Mouse (Mus musculus) layer of hippocampus, postnatal 10 days (tissue): Measurements from ENCODE around the gene Fkbp11. TPM values are rescaled to one million over a fixed set of nuclear protein-coding genes. Genes with fewer than 3 reads are reported as not detected.

Source experiments
- DNase-seq, 2 experiments: peaks; one replicate each; pipeline ENCODE4 v3.0.0; 2021; ENCODE audit warnings: low spot score in 2 of 2
- total RNA-seq, 2 experiments: library from RNA; stranded (reverse); gene quantifications; 2 replicates each; pipeline ENCODE4 v1.2.3; 2021

Fkbp11 gene
- total RNA-seq, 2 experiments from 2014 or later = 2.2 to 2.6 TPM

DNA sequence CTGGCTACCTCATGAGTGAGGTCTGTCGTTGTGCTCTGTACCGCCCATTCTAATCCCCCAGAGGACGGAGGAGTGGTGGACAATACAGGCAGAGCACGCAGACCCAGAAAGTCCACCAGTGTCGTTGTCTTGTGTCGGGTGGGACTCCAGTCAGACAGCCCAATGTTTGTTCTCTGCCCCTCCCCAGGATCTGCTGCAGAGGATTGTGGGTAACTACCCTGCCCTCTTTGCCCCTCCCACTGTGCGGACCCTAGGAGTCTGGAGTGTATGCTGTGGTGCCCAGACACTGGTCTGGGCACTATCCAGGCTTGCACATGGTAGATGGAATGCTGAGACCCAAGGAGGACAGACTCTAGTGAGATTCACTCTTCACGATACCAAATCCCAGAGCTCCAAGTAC is 31.8 kb downstream of the Fkbp11 start:
- no peak for DNase-seq

DNA sequence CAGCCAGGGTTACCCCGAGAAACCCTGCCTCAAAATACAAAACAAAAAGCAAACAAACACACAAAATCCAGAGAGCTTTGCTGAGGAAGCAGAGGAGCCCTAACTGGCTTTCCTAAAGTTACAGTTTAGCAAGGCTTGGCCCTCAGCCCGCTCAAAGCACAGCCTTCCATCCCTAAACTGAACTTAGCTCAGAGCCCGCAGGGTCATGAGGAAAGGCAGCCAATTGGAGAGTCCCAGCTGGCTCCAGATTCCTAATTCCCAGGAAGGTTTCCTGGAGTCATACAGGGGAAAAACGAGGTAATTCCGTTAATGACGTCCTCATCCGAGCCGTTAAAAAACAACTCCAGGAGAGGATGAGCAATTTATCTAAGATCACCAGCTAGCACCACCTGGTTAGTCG is 32.3 kb downstream of the Fkbp11 start:
- no peak for DNase-seq

DNA sequence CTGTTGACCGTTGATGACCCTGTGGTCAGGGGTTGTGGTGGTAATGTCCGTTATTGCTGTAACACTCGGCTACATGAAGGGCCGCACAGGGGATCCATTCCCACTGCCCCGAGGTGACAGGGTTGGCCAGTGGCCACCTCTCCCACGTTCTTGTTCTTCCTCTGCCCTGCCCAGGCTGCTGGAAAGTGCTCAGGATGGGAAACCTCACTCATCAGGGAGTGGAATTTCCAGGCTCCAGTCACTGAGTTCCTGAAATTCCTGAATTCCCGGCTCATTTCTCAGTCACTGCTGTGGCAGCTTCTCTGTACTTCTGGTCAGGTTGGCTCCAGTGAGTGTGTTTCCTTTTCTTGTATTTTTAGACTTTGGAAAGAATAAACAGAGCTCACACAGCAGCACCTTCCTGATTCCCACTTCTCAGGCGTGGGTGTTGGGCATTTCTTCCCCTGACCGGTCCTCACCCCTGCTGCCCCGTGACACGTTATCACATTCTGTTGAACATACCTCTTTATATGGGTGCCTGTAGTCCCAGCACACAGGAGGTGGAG is 35.8 kb downstream of the Fkbp11 start:
- DNase-seq = no peak

DNA sequence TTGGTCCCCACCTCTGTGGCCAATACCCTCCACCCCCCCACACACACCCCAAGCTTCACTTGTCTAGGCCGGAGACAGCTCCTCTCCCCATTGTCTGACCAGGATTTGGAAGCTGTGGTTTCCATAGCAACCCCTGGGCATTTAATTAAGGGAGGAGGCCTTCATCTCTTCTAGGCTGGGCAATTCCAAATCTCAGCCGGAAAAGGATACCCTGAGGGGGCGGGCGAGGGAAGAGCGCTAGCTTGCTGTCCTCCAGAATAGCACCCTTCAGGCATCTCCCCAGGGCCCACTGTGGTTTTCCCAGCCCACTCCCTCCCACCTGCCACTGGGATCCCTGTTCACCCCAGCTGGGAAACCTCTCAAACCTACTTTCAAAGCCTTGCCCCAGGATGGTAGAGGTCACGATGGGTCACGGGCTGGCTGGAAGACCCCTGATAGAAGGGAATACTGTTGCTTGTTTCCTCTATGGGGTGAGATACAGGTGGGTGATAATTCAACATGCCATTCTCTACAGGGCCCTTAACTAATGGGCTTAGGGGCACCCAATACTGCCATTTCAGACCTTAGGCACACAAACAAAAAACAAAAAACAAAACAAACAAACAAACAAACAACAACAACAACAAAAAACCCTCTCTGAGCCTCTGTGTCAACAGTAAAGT is 36.4 kb downstream of the Fkbp11 start:
- DNase-seq = no peak

DNA sequence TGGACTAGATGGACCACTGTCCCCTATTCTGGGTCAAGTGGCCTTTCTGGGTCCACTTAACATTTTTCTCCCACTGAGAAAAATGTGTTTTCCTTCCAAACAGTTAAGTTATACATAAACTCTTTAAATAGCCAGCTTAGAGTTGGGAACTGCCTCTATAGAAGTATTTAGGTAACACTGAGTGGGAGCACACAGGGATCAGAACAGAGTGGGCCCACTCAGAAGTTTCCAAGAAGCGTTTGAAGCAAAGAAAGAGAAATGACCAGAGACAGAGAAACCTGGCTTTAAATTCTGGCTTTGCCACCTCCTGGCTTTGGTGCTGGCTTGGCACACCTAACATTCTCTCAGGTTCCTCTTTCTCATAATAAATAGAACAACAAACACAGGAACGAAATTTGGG is 38.3 kb downstream of the Fkbp11 start:
- no peak for DNase-seq

DNA sequence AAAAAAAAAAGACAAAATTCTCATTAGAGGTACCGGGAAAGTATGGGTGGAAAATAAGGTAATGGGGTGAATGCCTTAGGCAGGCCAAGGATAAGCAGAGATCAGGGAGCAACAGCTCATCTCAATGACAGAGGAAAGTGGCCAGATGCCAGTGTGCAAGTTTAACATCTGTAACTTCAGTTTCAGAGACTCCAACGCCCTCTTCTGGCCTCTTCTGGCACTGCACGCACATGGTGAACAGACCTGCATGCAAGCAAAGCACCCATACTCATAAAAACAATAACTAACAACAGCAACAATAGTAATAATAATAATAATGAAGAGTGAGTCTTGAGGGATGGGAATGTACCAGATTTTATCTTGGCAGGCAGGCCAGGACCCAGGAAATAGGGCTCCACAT is 42.1 kb downstream of the Fkbp11 start:
- no peak for DNase-seq

DNA sequence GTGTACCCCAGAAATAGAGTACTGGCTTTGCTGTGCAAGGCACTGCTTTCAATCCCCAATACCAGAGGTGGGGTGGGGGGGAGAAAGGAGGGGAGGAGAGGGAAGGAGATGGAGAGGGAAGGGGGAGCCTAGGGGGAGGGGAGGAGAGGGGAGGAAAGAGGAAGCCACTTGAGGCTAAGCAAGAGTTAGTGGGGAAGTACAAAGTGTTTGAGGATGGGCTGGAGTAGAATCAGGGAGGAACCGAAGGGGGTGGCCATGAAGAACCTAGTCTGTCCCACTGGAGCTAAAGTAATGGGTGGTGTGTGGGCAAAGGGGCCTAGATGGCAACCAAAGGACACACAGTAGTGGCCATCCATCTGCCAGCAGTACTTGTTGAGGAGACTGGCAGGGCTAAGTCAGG is 44.3 kb downstream of the Fkbp11 start:
- no peak for DNase-seq

DNA sequence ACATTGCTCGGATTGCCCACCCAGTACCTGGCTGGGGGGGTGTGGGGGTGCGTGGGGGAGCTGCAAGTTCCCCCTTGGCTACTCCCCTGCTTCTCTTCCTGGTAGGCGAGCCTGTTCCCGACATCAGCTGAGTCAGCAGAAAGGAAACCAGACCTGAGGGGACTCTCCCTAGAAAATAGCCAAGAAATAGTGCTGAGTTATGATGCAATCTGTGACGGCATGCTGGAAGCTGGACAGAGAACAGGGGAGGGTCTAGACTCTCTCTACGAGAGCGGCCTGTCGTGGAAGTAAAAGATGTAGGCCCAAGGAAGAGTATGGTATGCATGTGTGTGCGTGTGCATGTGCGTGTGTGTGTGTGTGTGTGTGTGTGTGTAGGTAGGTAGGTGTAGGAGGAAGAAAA is 44.8 kb downstream of the Fkbp11 start:
- DNase-seq = no peak

- DNase-seq = no peak
Measured at GRCm38 (mm10) chr15:98681633-98682032, 46.4 kb downstream of the Fkbp11 start.

- no peak for DNase-seq
Measured at GRCm38 (mm10) chr15:98680660-98681059, 47.3 kb downstream of the Fkbp11 start.

- no peak for DNase-seq
Measured at GRCm38 (mm10) chr15:98677977-98678376, 50.0 kb downstream of the Fkbp11 start.

- peak; percentile 74 to 82 for DNase-seq
Measured at GRCm38 (mm10) chr15:98676940-98677728, 50.9 kb downstream of the Fkbp11 start, which contains the start of gene Rnd1. Rnd1 (minus strand) TSS chr15:98677461.

GRCm38 (mm10) chr15:98676471-98676870 is 51.5 kb downstream of the Fkbp11 start:
- peak; percentile 26 to 43 for DNase-seq

DNA sequence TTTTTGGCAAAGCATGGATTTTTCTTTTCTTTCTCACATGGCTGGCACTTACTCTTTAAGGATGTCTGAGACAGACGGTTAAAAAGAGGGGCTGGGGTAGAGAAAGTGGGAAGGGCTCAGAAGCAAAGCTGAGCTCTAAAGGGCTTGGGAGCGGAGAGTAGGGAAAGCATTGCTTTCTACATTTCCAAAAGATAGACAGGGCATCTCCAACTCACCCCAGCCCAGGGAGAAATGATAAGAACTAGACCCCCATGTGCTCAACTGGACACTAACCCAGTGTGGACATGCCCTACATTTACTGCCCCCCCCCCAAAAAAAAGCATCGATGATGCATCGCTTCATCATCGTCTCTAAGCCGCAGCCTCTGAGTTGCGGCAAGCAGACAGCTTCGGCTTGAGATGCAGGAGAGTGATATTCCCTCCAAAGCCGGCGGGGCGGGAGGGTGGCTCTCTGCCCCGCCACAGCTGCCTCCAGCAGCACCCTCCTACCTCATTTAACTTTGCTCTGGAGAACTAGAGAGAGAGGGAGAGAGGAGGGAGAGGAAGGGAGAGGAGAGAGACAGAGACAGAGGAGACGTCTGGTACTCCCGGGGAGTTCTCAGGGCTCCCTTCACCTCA is 52.3 kb downstream of the Fkbp11 start:
- no peak for DNase-seq

GRCm38 (mm10) chr15:98674994-98675545 is 52.9 kb downstream of the Fkbp11 start:
- DNase-seq = peak in 1 of 2 experiments; percentile 25

Other genes with a start within 250 kb of the Fkbp11 start
- not detected for gene Lalba, start 245.5 kb downstream of the Fkbp11 start, total RNA-seq
- gene Olfr279, start 235.8 kb downstream of the Fkbp11 start, total RNA-seq = not detected
- 10 to 100 TPM; 71.9 to 73.2 TPM for gene Kansl2, start 193.9 kb downstream of the Fkbp11 start, total RNA-seq
- 10 to 100 TPM; 36.0 to 51.6 TPM for gene Ccnt1, start 157.3 kb downstream of the Fkbp11 start, total RNA-seq
- gene 4930415O20Rik, start 157.2 kb downstream of the Fkbp11 start, total RNA-seq = not detected
- gene Adcy6, start 118.1 kb downstream of the Fkbp11 start, total RNA-seq = 10 to 100 TPM; 41.4 to 44.6 TPM
- gene Cacnb3, start 97.4 kb downstream of the Fkbp11 start, total RNA-seq = 100 to 1,000 TPM; 139 to 147 TPM
- gene Ddx23, start 65.3 kb downstream of the Fkbp11 start, total RNA-seq = 10 to 100 TPM; 78.3 to 81.4 TPM
- 10 to 100 TPM; 31.2 to 34.3 TPM for gene Rnd1, start 50.7 kb downstream of the Fkbp11 start, total RNA-seq
- 10 to 100 TPM in 1 of 2 experiments, 1 to 10 TPM in 1; 9.7 to 14.2 TPM for gene Ccdc65, start 20.0 kb downstream of the Fkbp11 start, total RNA-seq
- gene Arf3, start 35.0 kb upstream of the Fkbp11 start, total RNA-seq = 100 to 1,000 TPM; 636 TPM
- under 1 TPM; 0.25 to 0.37 TPM for gene Wnt10b, start 50.0 kb upstream of the Fkbp11 start, total RNA-seq
- gene Wnt1, start 61.7 kb upstream of the Fkbp11 start, total RNA-seq = not detected
- gene Ddn, start 81.3 kb upstream of the Fkbp11 start, total RNA-seq = 100 to 1,000 TPM; 401 to 403 TPM
- 10 to 100 TPM; 39.3 to 41.0 TPM for gene Prkag1, start 103.3 kb upstream of the Fkbp11 start, total RNA-seq
- gene Kmt2d, start 143.0 kb upstream of the Fkbp11 start, total RNA-seq = 10 to 100 TPM; 71.4 to 77.3 TPM
- 10 to 100 TPM in 1 of 2 experiments, 1 to 10 TPM in 1; 8.8 to 13.0 TPM for gene Rhebl1, start 166.3 kb upstream of the Fkbp11 start, total RNA-seq
- under 1 TPM; 0.36 to 0.57 TPM for gene Dhh, start 170.3 kb upstream of the Fkbp11 start, total RNA-seq
- gene Lmbr1l, start 190.0 kb upstream of the Fkbp11 start, total RNA-seq = 10 to 100 TPM; 17.2 to 27.3 TPM
- 100 to 1,000 TPM; 931 to 937 TPM for gene Tuba1b, start 206.4 kb upstream of the Fkbp11 start, total RNA-seq
- gene Gm49450, start 225.4 kb upstream of the Fkbp11 start, total RNA-seq = not detected
- 1,000 to 10,000 TPM; 3,808 to 4,015 TPM for gene Tuba1a, start 225.5 kb upstream of the Fkbp11 start, total RNA-seq